Mouse (Mus musculus): ENCODE results near the gene Samhd1. TPM values are rescaled to one million over a fixed set of nuclear protein-coding genes. Genes with fewer than 3 reads are reported as not detected.

Samhd1 gene
- polyA plus RNA-seq, 1 experiment: 82.5 TPM

DNA sequence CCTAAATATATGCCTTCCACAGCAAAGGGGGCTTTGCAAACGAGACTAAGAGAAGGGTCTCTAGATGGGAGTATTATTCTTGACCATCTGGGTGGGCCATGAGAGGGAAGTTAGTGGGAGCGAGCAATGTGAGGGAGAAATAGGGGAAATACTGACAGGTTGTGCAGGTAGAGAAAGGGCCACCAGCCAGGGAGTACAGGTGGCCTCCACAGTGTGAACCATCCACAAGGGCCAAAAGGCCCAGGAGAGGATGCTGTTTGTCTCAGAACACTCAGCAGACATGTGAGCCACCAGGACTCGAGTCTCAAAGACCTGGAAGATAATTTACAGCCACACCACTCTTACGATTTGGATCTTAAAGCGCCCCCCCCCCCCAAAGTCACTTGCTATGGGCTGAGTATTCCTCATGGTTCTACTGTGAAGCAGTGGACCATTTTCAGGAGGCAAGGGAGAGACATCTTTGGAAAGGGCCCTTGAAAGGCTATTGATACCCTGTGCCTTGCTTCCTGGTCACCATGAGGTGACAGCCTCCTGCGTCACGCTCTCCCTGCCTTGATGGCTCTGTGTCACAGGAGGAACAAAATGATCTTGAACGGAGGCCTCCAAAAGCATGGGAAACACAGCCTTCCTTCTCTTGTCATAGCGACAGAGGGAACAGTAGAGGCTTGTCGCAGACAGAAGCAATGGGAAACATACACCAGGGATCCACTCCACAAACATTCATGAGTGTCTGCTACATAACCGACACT lies 74.3 kb downstream of the Samhd1 start:
- no peaks in the 10 kb centered on the region for H3K27me3 ChIP-seq (ENCODE audit: control insufficient read depth, insufficient read depth, low read length, poor library complexity, severe bottlenecking)
- H3K9me3 ChIP-seq (replicated peaks; ENCODE audit: control insufficient read depth, insufficient read depth, low read length, poor library complexity, severe bottlenecking): no peaks in the 10 kb centered on the region
- H3K4me3 ChIP-seq (ENCODE audit: low read depth, low read length): no peak overlapping the region
- TF ChIP-seq CTCF (IDR thresholded peaks at IDR 0.05; ENCODE audit: low read depth, low read length) (no peak), POLR2A (IDR thresholded peaks at IDR 0.05; ENCODE audit: insufficient read depth, low read length) (no peak), EP300 (IDR thresholded peaks at IDR 0.05; ENCODE audit: insufficient read depth, low read depth, low read length) (no peak)
- H3K27ac ChIP-seq (ENCODE audit: insufficient read depth, low read length): no peak overlapping the region
- no peak overlapping the region for H3K9ac ChIP-seq (ENCODE audit: low read depth, poor library complexity, severe bottlenecking)
- H3K4me1 ChIP-seq (ENCODE audit: control insufficient read depth, insufficient read depth, low read length): peaks cover 12% of the 10 kb centered on the region
- no peaks in the 10 kb centered on the region for H3K36me3 ChIP-seq (ENCODE audit: control insufficient read depth, insufficient read depth, low read length, poor library complexity, severe bottlenecking)

DNA sequence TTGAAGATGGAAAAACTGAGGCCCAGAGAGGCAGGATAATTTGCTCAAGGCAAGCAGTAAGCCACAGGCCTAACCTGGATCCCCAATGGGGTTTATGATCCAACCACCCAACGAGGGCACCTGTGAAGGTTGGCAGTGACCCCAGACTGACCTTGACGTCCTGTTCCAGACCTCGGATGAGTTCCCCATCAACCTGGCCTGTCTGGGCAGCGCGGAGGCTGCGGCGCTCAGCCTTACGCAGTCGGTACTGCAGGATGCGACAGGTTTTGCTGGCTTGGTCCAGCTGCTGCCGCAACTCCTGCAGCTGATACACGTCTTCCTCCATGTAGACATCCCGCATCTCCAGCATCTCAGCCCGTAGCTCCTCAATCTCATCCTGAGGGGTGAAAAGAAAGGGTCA lies 75.0 kb downstream of the Samhd1 start:
- Histone ChIP-seq H3K4me1 (ENCODE audit: control insufficient read depth, insufficient read depth, low read length) (peaks cover 7% of the 10 kb centered on the region), H3K9me3 (replicated peaks; ENCODE audit: control insufficient read depth, insufficient read depth, low read length, poor library complexity, severe bottlenecking) (no peaks in the 10 kb centered on the region), H3K27me3 (ENCODE audit: control insufficient read depth, insufficient read depth, low read length, poor library complexity, severe bottlenecking) (no peaks in the 10 kb centered on the region), H3K27ac (ENCODE audit: insufficient read depth, low read length) (peak overlapping the region; percentile 54; the same call in 1 of the 2 replicates), H3K9ac (ENCODE audit: low read depth, poor library complexity, severe bottlenecking) (0 out of 2 replicates have a peak overlapping the region, but pooled peaks have one; percentile 22), H3K36me3 (ENCODE audit: control insufficient read depth, insufficient read depth, low read length, poor library complexity, severe bottlenecking) (no peaks in the 10 kb centered on the region), H3K4me3 (ENCODE audit: low read depth, low read length) (no peak overlapping the region)
- TF ChIP-seq CTCF (IDR thresholded peaks at IDR 0.05; ENCODE audit: low read depth, low read length) (no peak), EP300 (IDR thresholded peaks at IDR 0.05; ENCODE audit: insufficient read depth, low read depth, low read length) (no peak), POLR2A (IDR thresholded peaks at IDR 0.05; ENCODE audit: insufficient read depth, low read length) (no peak)

DNA sequence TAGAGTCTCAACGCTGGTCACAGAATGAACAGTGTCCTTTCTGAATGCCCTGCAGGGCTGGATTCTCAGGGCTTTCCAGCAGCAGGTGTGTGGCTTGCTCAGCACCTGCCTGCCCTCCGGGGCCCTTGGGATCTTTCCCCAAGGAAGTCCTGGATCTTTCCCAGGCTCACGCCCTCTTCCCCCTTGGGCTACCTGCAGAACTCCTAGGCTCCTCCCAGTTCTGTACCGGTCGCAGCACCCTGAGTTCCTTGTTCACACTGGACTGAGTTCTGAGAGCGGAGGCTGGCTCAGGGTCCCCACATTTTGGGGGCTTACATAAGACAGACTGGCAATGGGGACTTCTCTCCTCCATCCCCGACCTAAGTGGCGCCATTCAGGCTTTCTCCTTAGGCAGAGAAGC lies 75.9 kb downstream of the Samhd1 start:
- no peaks in the 10 kb centered on the region for H3K27me3 ChIP-seq (ENCODE audit: control insufficient read depth, insufficient read depth, low read length, poor library complexity, severe bottlenecking)
- peak overlapping the region; percentile 54 for H3K27ac ChIP-seq (ENCODE audit: insufficient read depth, low read length)
- no peaks in the 10 kb centered on the region for H3K9me3 ChIP-seq (replicated peaks; ENCODE audit: control insufficient read depth, insufficient read depth, low read length, poor library complexity, severe bottlenecking)
- TF ChIP-seq EP300 (IDR thresholded peaks at IDR 0.05; ENCODE audit: insufficient read depth, low read depth, low read length): peak; percentile 50; the same call in 1 of the 2 replicates
- TF ChIP-seq CTCF (IDR thresholded peaks at IDR 0.05; ENCODE audit: low read depth, low read length): no peak
- H3K4me3 ChIP-seq (ENCODE audit: low read depth, low read length): peak overlapping the region; percentile 53
- H3K9ac ChIP-seq (ENCODE audit: low read depth, poor library complexity, severe bottlenecking): peak overlapping the region; percentile 22; the same call in 1 of the 2 replicates
- peaks cover 7% of the 10 kb centered on the region for H3K4me1 ChIP-seq (ENCODE audit: control insufficient read depth, insufficient read depth, low read length)
- no peaks in the 10 kb centered on the region for H3K36me3 ChIP-seq (ENCODE audit: control insufficient read depth, insufficient read depth, low read length, poor library complexity, severe bottlenecking)

DNA sequence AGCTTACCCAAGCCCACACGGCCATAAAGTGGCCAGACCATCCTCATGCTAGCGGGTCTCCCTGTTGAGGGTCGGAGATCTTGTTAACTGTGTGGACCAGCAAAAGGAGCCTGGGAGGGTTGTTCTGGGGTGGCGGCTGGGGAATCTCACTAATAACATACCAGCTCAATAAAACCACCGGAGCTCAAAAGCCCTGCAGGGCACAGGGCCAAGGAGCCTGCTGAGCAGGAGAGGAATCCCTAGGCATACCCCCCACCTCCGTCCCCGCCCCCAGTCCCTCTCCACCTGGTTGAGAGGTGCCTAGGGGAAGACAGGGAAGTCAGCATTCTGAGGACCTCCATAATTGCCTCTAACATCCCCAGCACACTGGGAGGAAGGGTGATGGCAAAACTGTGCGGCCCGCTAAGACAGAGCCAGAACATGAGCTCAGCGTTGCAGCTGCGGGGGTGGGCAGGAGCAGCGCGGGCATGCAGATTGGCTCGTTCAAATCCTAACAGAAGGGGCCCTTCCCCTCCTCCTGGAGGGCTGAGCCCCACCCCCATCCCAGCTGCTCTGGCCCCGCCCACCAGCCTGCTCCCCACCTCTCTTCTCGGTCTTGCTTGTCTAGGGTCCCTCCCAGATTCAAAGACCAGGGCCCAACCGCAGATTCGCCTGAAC lies 76.6 kb downstream of the Samhd1 start:
- peak overlapping the region; percentile 77 for H3K27ac ChIP-seq (ENCODE audit: insufficient read depth, low read length)
- H3K27me3 ChIP-seq (ENCODE audit: control insufficient read depth, insufficient read depth, low read length, poor library complexity, severe bottlenecking): no peaks in the 10 kb centered on the region
- H3K36me3 ChIP-seq (ENCODE audit: control insufficient read depth, insufficient read depth, low read length, poor library complexity, severe bottlenecking): no peaks in the 10 kb centered on the region
- peaks cover 7% of the 10 kb centered on the region for H3K4me1 ChIP-seq (ENCODE audit: control insufficient read depth, insufficient read depth, low read length)
- peak overlapping the region; percentile 87 for H3K9ac ChIP-seq (ENCODE audit: low read depth, poor library complexity, severe bottlenecking)
- H3K4me3 ChIP-seq (ENCODE audit: low read depth, low read length): peak overlapping the region; percentile 79
- H3K9me3 ChIP-seq (replicated peaks; ENCODE audit: control insufficient read depth, insufficient read depth, low read length, poor library complexity, severe bottlenecking): no peaks in the 10 kb centered on the region
- TF ChIP-seq EP300 (IDR thresholded peaks at IDR 0.05; ENCODE audit: insufficient read depth, low read depth, low read length) (peak; percentile 45; the same call in 1 of the 2 replicates), POLR2A (IDR thresholded peaks at IDR 0.05; ENCODE audit: insufficient read depth, low read length) (peak; percentile 57), CTCF (IDR thresholded peaks at IDR 0.05; ENCODE audit: low read depth, low read length) (no peak)

GRCm38 (mm10) chr2:157057758-157058157 lies 77.3 kb downstream of the Samhd1 start:
- Histone ChIP-seq H3K36me3 (ENCODE audit: control insufficient read depth, insufficient read depth, low read length, poor library complexity, severe bottlenecking) (no peaks in the 10 kb centered on the region), H3K27ac (ENCODE audit: insufficient read depth, low read length) (peak overlapping the region; percentile 60), H3K9ac (ENCODE audit: low read depth, poor library complexity, severe bottlenecking) (no peak overlapping the region; the same call in 1 of the 2 replicates), H3K4me3 (ENCODE audit: low read depth, low read length) (no peak overlapping the region; the same call in 1 of the 2 replicates), H3K27me3 (ENCODE audit: control insufficient read depth, insufficient read depth, low read length, poor library complexity, severe bottlenecking) (no peaks in the 10 kb centered on the region), H3K9me3 (replicated peaks; ENCODE audit: control insufficient read depth, insufficient read depth, low read length, poor library complexity, severe bottlenecking) (no peaks in the 10 kb centered on the region), H3K4me1 (ENCODE audit: control insufficient read depth, insufficient read depth, low read length) (peaks cover 7% of the 10 kb centered on the region)
- TF ChIP-seq EP300 (IDR thresholded peaks at IDR 0.05; ENCODE audit: insufficient read depth, low read depth, low read length) (no peak), CTCF (IDR thresholded peaks at IDR 0.05; ENCODE audit: low read depth, low read length) (no peak)

DNA sequence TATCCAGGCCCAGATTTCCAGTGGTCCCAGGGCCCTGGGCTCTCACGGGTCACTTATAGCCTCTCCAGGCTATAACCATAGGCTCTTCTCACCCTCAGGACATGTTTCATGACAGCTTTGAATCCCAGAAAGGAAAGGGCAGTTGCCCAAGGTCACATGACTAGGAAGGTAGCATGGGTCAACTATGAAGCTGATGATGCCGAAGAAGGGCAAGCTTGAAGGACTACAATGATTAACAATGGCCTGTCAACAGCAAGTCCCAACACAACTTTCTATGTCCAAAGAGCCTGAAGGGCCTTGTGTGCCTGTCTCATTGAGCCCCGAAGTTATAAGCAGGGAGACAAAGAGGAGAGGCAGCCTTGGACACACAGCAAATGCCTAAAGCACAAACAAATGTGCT lies 77.9 kb downstream of the Samhd1 start:
- Histone ChIP-seq H3K9me3 (replicated peaks; ENCODE audit: control insufficient read depth, insufficient read depth, low read length, poor library complexity, severe bottlenecking) (no peaks in the 10 kb centered on the region), H3K27ac (ENCODE audit: insufficient read depth, low read length) (peak overlapping the region; percentile 60; the same call in 1 of the 2 replicates), H3K4me1 (ENCODE audit: control insufficient read depth, insufficient read depth, low read length) (peaks cover 8% of the 10 kb centered on the region), H3K9ac (ENCODE audit: low read depth, poor library complexity, severe bottlenecking) (no peak overlapping the region), H3K36me3 (ENCODE audit: control insufficient read depth, insufficient read depth, low read length, poor library complexity, severe bottlenecking) (no peaks in the 10 kb centered on the region), H3K4me3 (ENCODE audit: low read depth, low read length) (no peak overlapping the region), H3K27me3 (ENCODE audit: control insufficient read depth, insufficient read depth, low read length, poor library complexity, severe bottlenecking) (no peaks in the 10 kb centered on the region)
- TF ChIP-seq CTCF (IDR thresholded peaks at IDR 0.05; ENCODE audit: low read depth, low read length) (no peak), EP300 (IDR thresholded peaks at IDR 0.05; ENCODE audit: insufficient read depth, low read depth, low read length) (no peak), POLR2A (IDR thresholded peaks at IDR 0.05; ENCODE audit: insufficient read depth, low read length) (no peak)
